8 mouse cellular contexts compared by ENCODE assay signal in the genomic region with DNA sequence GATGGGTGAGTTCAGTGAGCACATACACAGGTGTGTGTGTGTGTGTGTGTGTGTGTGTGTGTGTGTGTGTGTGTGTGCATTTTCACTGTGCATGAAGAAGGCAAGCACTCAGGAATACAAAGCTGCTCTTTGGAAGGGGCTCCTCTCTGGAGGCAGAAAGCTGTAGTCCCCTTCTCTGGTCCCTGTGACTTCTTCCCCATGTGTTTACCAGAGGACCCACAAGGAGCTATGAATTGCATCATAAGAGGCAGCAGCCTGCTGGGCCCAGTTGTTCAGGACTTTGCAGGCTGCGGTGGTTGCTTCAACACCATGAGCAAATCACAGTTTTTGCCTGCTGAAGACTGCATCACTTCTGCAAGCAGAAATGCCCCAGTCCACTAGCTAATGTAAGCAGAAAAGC. TPM values are rescaled to one million over a fixed set of nuclear protein-coding genes. Genes with fewer than 3 reads are reported as not detected.
DNase-seq lines count a peak whose midpoint lies in the region; ATAC-seq and TF ChIP-seq lines count a peak whose summit lies in the region.
"Had no signal": no experiment of that assay in that cellular context is flagged by ENCODE, and none has a peak within 500 bp of the region (broad histone marks: within the 10 kb centered on the region; RNA-seq: fewer than 3 reads in every experiment).

No protein-coding gene starts in this region.

- no peak for TF ChIP-seq POLR2A in brain, embryonic 14.5 days (IDR thresholded peaks at IDR 0.05; ENCODE audit: borderline replicate concordance, extremely low read depth, insufficient read depth, insufficient read length, poor library complexity, severe bottlenecking)

- ATAC-seq in embryonic facial prominence, embryonic 15.5 days (ENCODE audit: insufficient number of reproducible peaks, low FRiP score, low TSS enrichment, low read depth) = no peak
- ATAC-seq in neural tube, embryonic 12.5 days (ENCODE audit: low FRiP score, low read depth) = no peak

- H3K9ac ChIP-seq in embryonic facial prominence, embryonic 15.5 days = no peak overlapping the region
- H3K9ac ChIP-seq in neural tube, embryonic 12.5 days = no peak overlapping the region

- H3K27me3 ChIP-seq in embryonic facial prominence, embryonic 15.5 days = peaks cover 35% of the 10 kb centered on the region
- peaks cover 37% of the 10 kb centered on the region for H3K27me3 ChIP-seq in neural tube, embryonic 12.5 days (replicated peaks)

- no peak for TF ChIP-seq CTCF in brain, embryonic 14.5 days (IDR thresholded peaks at IDR 0.05; ENCODE audit: borderline replicate concordance, extremely low read depth, insufficient read depth, insufficient read length)

- H3K9me3 ChIP-seq in embryonic facial prominence, embryonic 15.5 days (replicated peaks) = no peaks in the 10 kb centered on the region
- no peaks in the 10 kb centered on the region for H3K9me3 ChIP-seq in neural tube, embryonic 12.5 days

- peaks cover 10% of the 10 kb centered on the region for H3K4me1 ChIP-seq in embryonic facial prominence, embryonic 15.5 days
- H3K4me1 ChIP-seq in neural tube, embryonic 12.5 days = 0 out of 2 replicates have a peak, but pooled peaks cover 7% of the 10 kb centered on the region

- H3K4me2 ChIP-seq in embryonic facial prominence, embryonic 15.5 days (replicated peaks) = peak overlapping the region; percentile 94
- H3K4me2 ChIP-seq in neural tube, embryonic 12.5 days (replicated peaks) = peak overlapping the region; percentile 91

- DNase-seq in brain, embryonic 14.5 days (ENCODE audit: low read depth) = peak; percentile 48
- peak; percentile 22 for DNase-seq in layer of hippocampus, adult 9-11 months
- DNase-seq in urinary bladder, postnatal 4 days (ENCODE audit: low spot score in 2 of 2) = no peak
- DNase-seq in thymus, postnatal 4 days = no peak
- DNase-seq in ovary, adult 18-20 months (ENCODE audit: low spot score) = no peak

- no peaks in the 10 kb centered on the region for H3K36me3 ChIP-seq in embryonic facial prominence, embryonic 15.5 days
- no peaks in the 10 kb centered on the region for H3K36me3 ChIP-seq in neural tube, embryonic 12.5 days

- WGBS in embryonic facial prominence, embryonic 15.5 days = 30% methylated on average over 1 of the region's 1 CpGs
- 36% methylated on average over 1 of the region's 1 CpGs for WGBS in neural tube, embryonic 12.5 days

- H3K27ac ChIP-seq in embryonic facial prominence, embryonic 15.5 days (replicated peaks) = no peak overlapping the region
- H3K27ac ChIP-seq in neural tube, embryonic 12.5 days = no peak overlapping the region

- H3K4me3 ChIP-seq in embryonic facial prominence, embryonic 15.5 days (replicated peaks) = peak overlapping the region; percentile 55
- H3K4me3 ChIP-seq in neural tube, embryonic 12.5 days = peak overlapping the region; percentile 63
- H3K4me3 ChIP-seq: erythroblast, embryonic 14.5 days had no signal

RNA-seq across cellular contexts. Expression of a gene that starts 0.8 kb away (rescaled TPM):
- polyA plus RNA-seq in brain, embryonic 14.5 days (2012; rRNA removed) = 34.9 and 46.8 TPM in 2 replicates
- polyA plus RNA-seq in embryonic facial prominence, embryonic 15.5 days (2015; fragmentation: Nextera tagmentation; extraction: Ambion mirVana) = 7.0 and 8.6 TPM in 2 replicates
- 12.3 and 15.0 TPM in 2 replicates for polyA plus RNA-seq in neural tube, embryonic 12.5 days (2016; fragmentation: Nextera tagmentation; extraction: Ambion mirVana)
- polyA plus RNA-seq: erythroblast, embryonic 14.5 days had no signal

Comparison
In these comparisons a context has a peak if more than half of its experiments do, and no peak if none do; other contexts are left out.
1. DNase-seq: peak in brain, embryonic 14.5 days (single experiment) and layer of hippocampus, adult 9-11 months (single experiment); none in urinary bladder, postnatal 4 days (0 of 2), thymus, postnatal 4 days (single experiment) and ovary, adult 18-20 months (single experiment).